Mouse (Mus musculus) CH12.LX (cell line): Measurements from ENCODE around the gene Os9.

Source experiments
- BHLHE40 ChIP-seq: IDR thresholded peaks from 2 replicates; pipeline ENCODE4 v1.6.1; 2011; ENCODE audit warnings: mild to moderate bottlenecking, low read depth, low read length, improper control_type of control experiment
- CHD2 ChIP-seq: IDR thresholded peaks from 2 replicates; pipeline ENCODE4 v1.6.1; 2011; ENCODE audit warnings: low read length, improper control_type of control experiment
- CTCF ChIP-seq, 2 experiments: IDR thresholded peaks in 1 of 2; conservative IDR thresholded peaks in 1 of 2; 2 replicates each; pipeline ENCODE4 v1.5.1; 2011 to 2012; ENCODE audit warnings: low read depth in 2 of 2, low read length in 2 of 2, improper control_type of control experiment in 1 of 2, inconsistent platforms in 1 of 2, mild to moderate bottlenecking in 1 of 2, moderate library complexity in 1 of 2
- ELF1 ChIP-seq: IDR thresholded peaks from 2 replicates; pipeline ENCODE4 v1.6.1; 2014; ENCODE audit warnings: low read depth, mild to moderate bottlenecking, inconsistent platforms, low read length, improper control_type of control experiment
- EP300 ChIP-seq: IDR thresholded peaks from 2 replicates; pipeline ENCODE4 v1.6.1; 2011; ENCODE audit warnings: low read length, improper control_type of control experiment
- GABPA ChIP-seq: IDR thresholded peaks from 2 replicates; pipeline ENCODE4 v1.6.1; 2012; ENCODE audit warnings: low read depth, low read length, improper control_type of control experiment, inconsistent platforms; ENCODE audit not compliant: insufficient replicate concordance
- MYC ChIP-seq: IDR thresholded peaks from 2 replicates; pipeline ENCODE4 v1.6.1; 2011; ENCODE audit warnings: low read depth, mild to moderate bottlenecking, improper control_type of control experiment, low read length
- POLR2A ChIP-seq: IDR thresholded peaks from 2 replicates; pipeline ENCODE4 v1.6.1; 2011; ENCODE audit warnings: low read depth, mild to moderate bottlenecking, improper control_type of control experiment, low read length
- RAD21 ChIP-seq: IDR thresholded peaks from 2 replicates; pipeline ENCODE4 v1.6.1; 2011; ENCODE audit warnings: low read depth, mild to moderate bottlenecking, low read length, improper control_type of control experiment, moderate library complexity
- USF1 ChIP-seq: IDR thresholded peaks from 2 replicates; pipeline ENCODE4 v1.6.1; 2014; ENCODE audit warnings: low read depth, mild to moderate bottlenecking, inconsistent platforms, low read length, improper control_type of control experiment
- USF2 ChIP-seq: conservative IDR thresholded peaks from 2 replicates; pipeline ENCODE4 v1.6.1; 2011; ENCODE audit warnings: low read depth, low read length, improper control_type of control experiment
- ZKSCAN1 ChIP-seq: IDR thresholded peaks from 2 replicates; pipeline ENCODE4 v1.6.1; 2012; ENCODE audit warnings: low read depth, inconsistent platforms, low read length, improper control_type of control experiment, borderline replicate concordance

DNA sequence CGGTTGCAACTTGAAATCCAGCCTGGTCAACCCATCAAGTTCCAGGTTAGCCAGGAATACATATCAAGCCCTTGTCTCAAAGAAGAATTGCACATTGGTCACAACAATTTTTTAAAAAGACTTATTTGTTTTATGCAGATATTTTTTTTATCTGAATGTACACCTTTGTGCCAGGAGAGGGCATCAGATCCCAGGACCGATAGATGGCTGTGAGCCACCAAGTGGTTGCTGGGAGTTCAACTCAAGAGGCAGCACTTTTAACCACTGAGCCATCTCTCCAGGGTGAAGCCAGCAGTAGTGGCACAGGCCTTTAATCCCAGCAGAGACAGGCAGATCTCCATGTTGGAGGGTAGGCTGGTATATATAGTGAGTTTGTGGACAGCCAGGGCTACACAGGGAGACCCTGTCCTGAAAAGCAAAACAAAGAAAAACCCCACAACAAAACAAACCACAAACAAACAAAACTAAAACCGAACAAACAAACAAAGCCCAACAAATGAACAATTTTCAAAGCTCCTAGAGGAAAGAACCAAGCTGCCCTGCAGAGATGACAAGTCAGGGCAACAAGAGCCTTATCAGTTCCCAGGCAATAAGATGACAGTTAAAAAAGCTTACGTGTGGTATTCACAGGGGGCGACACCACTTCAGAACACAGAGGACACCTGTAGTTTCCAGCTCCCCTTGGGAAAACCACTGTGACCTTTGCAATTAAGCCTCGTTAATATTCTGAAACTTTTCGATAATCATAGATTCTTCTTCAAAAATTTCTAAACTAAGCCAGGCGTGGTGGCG lies 4.5 kb upstream of the Os9 start:
- TF ChIP-seq CTCF (conservative IDR thresholded peaks at IDR 0.05 in 1 of 2, IDR thresholded peaks at IDR 0.05 in 1 of 2; ENCODE audit: low read depth in 2 of 2, low read length in 2 of 2) (peak; percentile 23 to 99; a peak in 3 of 4 replicates), POLR2A (no peak), BHLHE40 (no peak), CHD2 (no peak), EP300 (no peak), ZKSCAN1 (no peak), USF2 (no peak), MYC (no peak), USF1 (no peak), ELF1 (no peak), GABPA (no peak), RAD21 (peak; percentile 53)
